Mouse (Mus musculus) adrenal gland, adult 18-20 months (tissue): Measurements from ENCODE around the gene Gm10322. TPM values are rescaled to one million over a fixed set of nuclear protein-coding genes. Genes with fewer than 3 reads are reported as not detected.

Experiments
- DNase-seq, 2 experiments: peaks; one replicate each; pipeline ENCODE4 v3.0.0; 2021 to 2022; ENCODE audit warnings: low spot score in 2 of 2
- long read RNA-seq, 2 experiments: library from polyadenylated mRNA; stranded (forward); transcript quantifications; one replicate each; pipeline ENCODE4 v2.0.0; 2021
- total RNA-seq, 2 experiments: library from RNA; stranded (reverse); gene quantifications; 1 replicate in 1 of 2; 2 replicates in 1 of 2; pipeline ENCODE4 v1.2.3; 2021

The Gm10322 gene
- total RNA-seq = not detected
- long read RNA-seq, experiment 1 = 0 reads
- long read RNA-seq, experiment 2 = 0 reads

- peak in 1 of 2 experiments; percentile 63 for DNase-seq
Observed at GRCm38 (mm10) chr10:59615981-59616520, at the start of gene Gm10322. Gene Gm10322 (plus strand): TSS chr10:59616063.

GRCm38 (mm10) chr10:59566968-59567367 lies 48.9 kb upstream of the Gm10322 start:
- DNase-seq = no peak

- no peak for DNase-seq
Observed at GRCm38 (mm10) chr10:59568665-59569480, 47.0 kb upstream of the Gm10322 start.

DNA sequence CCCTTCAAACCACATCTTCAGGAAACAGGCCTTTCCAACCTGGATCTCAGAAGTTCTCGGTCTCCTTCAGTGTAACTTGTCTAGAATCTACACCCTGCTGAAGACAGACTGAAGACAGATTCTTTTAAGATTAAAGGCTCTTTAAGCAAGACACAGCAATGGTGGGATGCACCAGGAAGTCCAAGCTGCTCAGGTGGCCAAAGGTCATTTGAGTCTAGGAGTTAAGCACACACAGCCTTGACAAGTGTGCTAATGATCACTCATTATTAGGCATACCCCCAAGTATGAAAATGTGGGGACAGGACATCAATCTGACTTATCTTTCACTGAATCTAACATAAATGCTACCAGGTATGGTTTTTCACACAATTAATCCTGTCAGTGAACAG lies 46.4 kb upstream of the Gm10322 start:
- DNase-seq = no peak

DNA sequence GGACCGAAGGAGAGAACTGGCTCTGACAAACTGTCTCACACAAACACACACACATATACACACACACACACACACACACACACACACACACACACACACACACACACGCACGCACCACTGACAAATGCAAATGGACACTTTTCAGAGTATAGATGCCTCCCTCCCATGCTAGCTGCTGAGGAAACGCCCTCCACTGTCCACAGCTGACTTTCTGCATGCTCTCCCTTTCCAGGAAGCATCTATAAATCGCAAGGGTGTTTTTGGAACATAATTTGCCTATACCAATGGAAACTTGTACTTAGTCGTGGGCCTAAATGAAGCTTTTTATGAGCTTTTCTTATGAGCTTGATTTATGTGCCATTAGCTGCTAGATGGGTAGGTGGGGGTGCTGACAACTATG lies 45.5 kb upstream of the Gm10322 start:
- DNase-seq = no peak

- DNase-seq = no peak
Observed at GRCm38 (mm10) chr10:59570780-59571179, 45.1 kb upstream of the Gm10322 start.

GRCm38 (mm10) chr10:59571273-59571672 lies 44.6 kb upstream of the Gm10322 start:
- no peak for DNase-seq

- no peak for DNase-seq
Observed at GRCm38 (mm10) chr10:59571964-59572363, 43.9 kb upstream of the Gm10322 start.

GRCm38 (mm10) chr10:59576305-59576704 lies 39.6 kb upstream of the Gm10322 start:
- DNase-seq = no peak

GRCm38 (mm10) chr10:59577871-59578801 lies 37.7 kb upstream of the Gm10322 start:
- DNase-seq = peak in 1 of 2 experiments; percentile 42

DNA sequence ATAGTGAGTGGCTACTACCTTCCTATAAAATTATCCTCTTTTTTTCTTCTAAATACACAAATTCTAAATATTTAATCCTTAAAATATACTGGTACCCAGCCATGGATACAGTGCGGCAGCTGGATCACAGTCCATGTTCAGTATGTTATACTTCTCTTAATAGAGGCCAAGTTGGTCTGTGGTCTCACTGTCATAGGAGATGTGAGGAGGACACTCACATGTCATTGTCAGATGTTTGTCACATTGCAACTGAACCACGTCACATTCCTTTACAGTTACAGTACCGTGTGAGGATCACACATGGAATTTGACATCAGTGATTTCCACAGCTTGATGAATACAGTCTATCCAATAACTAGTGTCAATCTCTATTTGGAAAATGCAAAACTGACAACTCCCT lies 36.2 kb upstream of the Gm10322 start:
- no peak for DNase-seq

DNA sequence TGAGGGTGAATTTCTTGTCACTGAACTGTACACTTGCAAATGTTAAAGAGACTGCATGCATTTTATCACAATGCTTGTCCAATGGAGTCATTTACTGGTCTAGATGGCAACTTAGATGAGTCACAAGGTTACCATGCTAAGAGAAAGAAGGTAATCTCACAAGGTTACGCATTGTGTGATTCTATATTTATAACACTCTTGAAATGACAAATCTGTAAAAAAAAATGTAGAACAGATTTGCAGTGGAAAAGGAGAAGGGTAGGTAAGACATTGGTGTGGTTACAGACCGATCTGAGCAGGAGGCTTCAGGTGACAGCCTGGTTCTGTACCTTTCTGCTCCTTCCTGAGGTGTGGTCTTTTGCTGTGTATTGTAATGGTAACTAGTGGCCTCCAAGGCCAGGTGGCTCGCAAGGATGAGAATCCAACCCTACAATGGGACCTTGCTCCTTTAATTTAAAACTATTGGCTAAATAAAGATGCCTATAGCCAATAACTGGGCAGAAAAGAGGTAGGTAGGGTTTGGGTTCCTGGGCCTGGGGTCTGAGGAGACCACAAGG lies 35.2 kb upstream of the Gm10322 start:
- DNase-seq = no peak

- no peak for DNase-seq
Observed at GRCm38 (mm10) chr10:59581826-59582543, 33.9 kb upstream of the Gm10322 start.

DNA sequence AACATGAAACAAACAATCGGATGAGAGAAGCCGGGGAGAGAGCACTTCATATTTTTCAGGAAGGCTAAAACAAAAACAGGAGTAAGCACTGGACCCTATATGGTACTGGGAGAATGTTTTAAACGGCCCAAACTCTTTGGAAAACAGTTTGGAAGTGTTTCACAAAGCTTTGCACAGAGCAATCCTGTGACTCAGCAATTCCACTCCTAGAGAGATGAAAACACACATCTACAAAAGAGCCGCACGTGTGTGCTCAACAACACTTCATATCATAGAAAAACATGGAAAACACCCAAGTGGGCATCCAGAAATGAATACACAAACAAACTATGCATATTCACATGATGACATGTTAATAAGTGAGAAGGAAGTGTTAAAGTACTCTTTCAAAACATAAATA lies 30.2 kb upstream of the Gm10322 start:
- no peak for DNase-seq

GRCm38 (mm10) chr10:59586821-59587220 lies 29.0 kb upstream of the Gm10322 start:
- DNase-seq = no peak

- DNase-seq = no peak
Observed at GRCm38 (mm10) chr10:59588135-59588534, 27.7 kb upstream of the Gm10322 start.

DNA sequence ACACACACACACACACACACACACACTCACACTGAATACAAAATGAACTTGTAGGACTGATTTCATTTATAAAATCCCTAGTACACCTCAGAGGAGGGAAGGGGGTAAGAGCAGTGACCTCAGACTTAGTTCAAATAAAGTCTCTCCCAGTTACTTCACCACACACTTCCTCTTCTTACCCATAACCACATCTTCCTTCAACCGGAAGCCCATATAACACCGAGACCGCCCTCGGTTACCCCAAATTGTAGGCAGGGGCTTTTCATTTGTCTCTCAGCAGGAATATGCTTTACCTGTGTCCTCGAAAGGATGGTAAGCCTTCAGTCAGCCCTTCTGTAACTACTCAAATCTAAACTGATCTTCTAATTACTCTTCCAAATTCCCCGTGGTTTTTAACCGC lies 26.4 kb upstream of the Gm10322 start:
- no peak for DNase-seq

DNA sequence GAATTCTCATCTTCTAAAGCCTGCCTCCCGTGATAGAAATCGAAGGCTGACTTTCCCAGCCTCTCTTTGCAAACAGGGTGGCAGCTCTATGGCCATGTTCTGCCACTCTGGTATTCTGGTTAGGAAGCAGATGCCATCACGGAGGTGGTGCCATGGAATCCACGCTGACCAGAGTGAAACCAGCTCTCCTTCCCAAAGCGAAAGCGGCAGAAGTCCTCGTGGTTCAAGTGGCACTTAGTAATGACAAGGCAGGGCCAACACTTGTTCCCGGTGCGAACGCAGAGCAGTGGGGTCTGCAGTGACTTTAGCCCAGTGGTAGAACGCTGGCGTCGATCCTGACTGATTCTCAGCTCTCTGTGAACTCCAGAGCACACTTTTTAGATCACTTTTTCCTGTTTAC lies 26.0 kb upstream of the Gm10322 start:
- no peak for DNase-seq

- no peak for DNase-seq
Observed at GRCm38 (mm10) chr10:59590606-59591005, 25.3 kb upstream of the Gm10322 start.

DNA sequence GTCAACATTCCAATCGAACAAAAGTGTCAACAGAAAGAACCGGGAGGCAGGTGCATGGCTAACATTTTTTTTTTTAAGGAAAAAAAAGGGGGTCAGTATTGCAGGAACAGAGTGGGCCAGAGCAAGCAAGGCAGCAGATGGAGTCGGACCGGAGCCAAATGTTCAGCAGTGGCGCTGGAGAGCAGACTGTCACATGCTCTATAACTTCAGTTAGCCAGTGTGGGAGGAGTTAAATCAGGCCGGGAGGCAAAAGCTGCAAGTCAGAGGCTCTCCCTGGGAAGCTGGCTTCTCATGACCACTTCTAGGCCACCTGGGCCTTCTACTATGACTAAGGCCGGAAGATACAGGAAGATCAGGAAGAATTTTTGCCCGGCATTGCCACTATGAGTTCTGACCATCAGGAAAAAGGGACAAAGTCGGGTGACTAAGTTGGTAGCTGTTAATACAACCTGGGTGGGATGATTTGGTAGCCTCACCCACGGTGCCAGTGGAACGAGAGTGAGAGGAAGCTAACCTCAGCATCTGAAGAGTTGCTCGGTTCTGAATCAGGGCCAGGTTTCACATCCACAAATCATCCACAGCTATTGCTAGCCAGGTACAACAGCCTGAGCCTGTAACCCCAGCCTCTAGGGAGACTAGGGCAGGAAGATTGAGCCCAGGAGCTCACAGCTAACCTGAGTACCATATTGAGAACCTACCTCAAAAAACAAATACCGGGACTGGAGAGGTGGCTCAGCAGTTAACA lies 21.9 kb upstream of the Gm10322 start:
- DNase-seq = no peak
